Mouse (Mus musculus) ES-Bruce4 (cell line): ENCODE data around the gene Hivep1. TPM values are rescaled to one million over a fixed set of nuclear protein-coding genes. Genes with fewer than 3 reads are reported as not detected.

Experiments
- H3K27ac ChIP-seq: 2 replicates; pipeline ENCODE4 v1.5.1; 2012; ENCODE audit warnings: low read length, inconsistent platforms; ENCODE audit not compliant: insufficient read depth
- H3K27me3 ChIP-seq: 2 replicates; pipeline ENCODE4 v1.6.1; 2012; ENCODE audit warnings: mild to moderate bottlenecking, low read length, inconsistent platforms; ENCODE audit not compliant: control insufficient read depth, poor library complexity, insufficient read depth, severe bottlenecking
- H3K36me3 ChIP-seq: 2 replicates; pipeline ENCODE4 v1.6.1; 2012; ENCODE audit warnings: inconsistent platforms, mild to moderate bottlenecking, low read length, moderate library complexity; ENCODE audit not compliant: control insufficient read depth, poor library complexity, insufficient read depth, severe bottlenecking
- H3K4me1 ChIP-seq: one replicate; pipeline ENCODE4 v1.8.1; 2011; ENCODE audit warnings: low read length; ENCODE audit not compliant: control insufficient read depth, insufficient read depth
- H3K4me3 ChIP-seq: 2 replicates; pipeline ENCODE4 v1.5.1; 2011; ENCODE audit warnings: low read depth, mild to moderate bottlenecking, low read length
- H3K9ac ChIP-seq: 2 replicates; pipeline ENCODE4 v1.6.1; 2012; ENCODE audit warnings: low read depth, mild to moderate bottlenecking, inconsistent platforms; ENCODE audit not compliant: poor library complexity, severe bottlenecking
- H3K9me3 ChIP-seq: replicated peaks from 2 replicates; pipeline ENCODE4 v1.6.1; 2012; ENCODE audit warnings: mild to moderate bottlenecking, low read length, inconsistent platforms; ENCODE audit not compliant: control insufficient read depth, poor library complexity, insufficient read depth, severe bottlenecking
- CTCF ChIP-seq: IDR thresholded peaks from one replicate; pipeline ENCODE4 v1.8.1; 2011; ENCODE audit warnings: low read depth, low read length
- EP300 ChIP-seq: IDR thresholded peaks from 2 replicates; pipeline ENCODE4 v1.6.1; 2011; ENCODE audit warnings: low read depth, low read length; ENCODE audit not compliant: insufficient read depth
- POLR2A ChIP-seq: IDR thresholded peaks from one replicate; pipeline ENCODE4 v1.8.1; 2011; ENCODE audit warnings: low read length; ENCODE audit not compliant: insufficient read depth
- polyA plus RNA-seq: library from polyadenylated mRNA; stranded (reverse); fragments of >200 nt; gene quantifications from 2 replicates; pipeline ENCODE4 v1.2.4, GENCODE M21; 2011; ENCODE audit warnings: low read depth; ENCODE audit not compliant: missing spikeins, insufficient read depth, insufficient read length

Gene Hivep1
- polyA plus RNA-seq, 1 experiment = 18.2 TPM

GRCm38 (mm10) chr13:42048991-42049773 is 2.6 kb upstream of the Hivep1 start:
- no peaks in the 10 kb centered on the region for H3K4me1 ChIP-seq
- no peaks in the 10 kb centered on the region for H3K27me3 ChIP-seq
- no peak overlapping the region for H3K27ac ChIP-seq
- H3K9ac ChIP-seq = peak overlapping the region; percentile 69
- no peaks in the 10 kb centered on the region for H3K36me3 ChIP-seq
- H3K4me3 ChIP-seq = peak overlapping the region; percentile 59
- TF ChIP-seq EP300 (no peak), CTCF (no peak)
- no peaks in the 10 kb centered on the region for H3K9me3 ChIP-seq

- Histone ChIP-seq H3K27me3 (no peaks in the 10 kb centered on the region), H3K27ac (no peak overlapping the region)
Measured at GRCm38 (mm10) chr13:42049774-42050125, 2.1 kb upstream of the Hivep1 start.

GRCm38 (mm10) chr13:42050160-42050559 is 1.7 kb upstream of the Hivep1 start:
- Histone ChIP-seq H3K36me3 (no peaks in the 10 kb centered on the region), H3K27ac (no peak overlapping the region), H3K4me1 (no peaks in the 10 kb centered on the region), H3K4me3 (no peak overlapping the region), H3K9ac (no peak overlapping the region), H3K9me3 (no peaks in the 10 kb centered on the region), H3K27me3 (no peaks in the 10 kb centered on the region)
- TF ChIP-seq POLR2A (no peak), CTCF (no peak)

More at GRCm38 (mm10) chr13:42049774-42050125, 2.1 kb upstream of the Hivep1 start:
- TF ChIP-seq EP300 (no peak), CTCF (no peak), POLR2A (no peak)
- no peaks in the 10 kb centered on the region for H3K36me3 ChIP-seq
- no peaks in the 10 kb centered on the region for H3K9me3 ChIP-seq
- H3K4me1 ChIP-seq = no peaks in the 10 kb centered on the region
- H3K9ac ChIP-seq = peak overlapping the region; percentile 69
- peak overlapping the region; percentile 59 for H3K4me3 ChIP-seq

- Histone ChIP-seq H3K9ac (peak overlapping the region; percentile 67), H3K4me3 (peak overlapping the region; percentile 68; the same call in 1 of the 2 replicates), H3K36me3 (no peaks in the 10 kb centered on the region), H3K27ac (no peak overlapping the region), H3K9me3 (no peaks in the 10 kb centered on the region), H3K27me3 (no peaks in the 10 kb centered on the region), H3K4me1 (no peaks in the 10 kb centered on the region)
- TF ChIP-seq CTCF = no peak
- TF ChIP-seq EP300 = no peak
- TF ChIP-seq POLR2A = no peak
Measured at GRCm38 (mm10) chr13:42050880-42051201, 980 bp upstream of the Hivep1 start.

GRCm38 (mm10) chr13:42051202-42051906 is 467 bp upstream of the Hivep1 start:
- Histone ChIP-seq H3K27me3 (no peaks in the 10 kb centered on the region), H3K27ac (0 out of 2 replicates have a peak overlapping the region, but pooled peaks have one; percentile 11), H3K4me3 (peak overlapping the region; percentile 68), H3K9me3 (no peaks in the 10 kb centered on the region), H3K9ac (peak overlapping the region; percentile 71), H3K4me1 (no peaks in the 10 kb centered on the region), H3K36me3 (no peaks in the 10 kb centered on the region)
- TF ChIP-seq EP300 = no peak
- TF ChIP-seq POLR2A = no peak

GRCm38 (mm10) chr13:42052696-42053541 is 1.1 kb downstream of the Hivep1 start:
- H3K36me3 ChIP-seq = no peaks in the 10 kb centered on the region
- H3K27ac ChIP-seq = no peak overlapping the region
- no peaks in the 10 kb centered on the region for H3K27me3 ChIP-seq
- peak overlapping the region; percentile 77 for H3K4me3 ChIP-seq
- TF ChIP-seq EP300 (no peak), POLR2A (no peak), CTCF (no peak)
- peak overlapping the region; percentile 71 for H3K9ac ChIP-seq
- no peaks in the 10 kb centered on the region for H3K4me1 ChIP-seq
- H3K9me3 ChIP-seq = no peaks in the 10 kb centered on the region
